Mouse (Mus musculus) heart, embryonic 14.5 days (tissue): ENCODE results near the gene Polr3a. TPM values are rescaled to one million over a fixed set of nuclear protein-coding genes. Genes with fewer than 3 reads are reported as not detected.

Experiments
- ATAC-seq: fragments of 200-750 bp; cut with Nextera tagmentation; 2 replicates; pipeline ENCODE4 v1.8.0; 2017; ENCODE audit warnings: low read depth, moderate TSS enrichment; ENCODE audit not compliant: insufficient number of reproducible peaks, insufficient read depth, low FRiP score
- H3K27ac ChIP-seq, 2 experiments: fragments of 200-500 bp in 1 of 2; fragments of 300-500 bp in 1 of 2; sonication (generic) in 1 of 2; replicated peaks in 1 of 2; 2 replicates each; pipeline ENCODE4 v1.5.1; 2012 to 2014; ENCODE audit warnings: low read depth in 2 of 2, low read length in 2 of 2, control low read depth in 1 of 2, mild to moderate bottlenecking in 1 of 2, mixed read lengths in 1 of 2; ENCODE audit not compliant: control insufficient read depth in 1 of 2, insufficient read depth in 1 of 2
- H3K27me3 ChIP-seq: fragments of 300-500 bp; sonication (generic); 2 replicates; pipeline ENCODE4 v1.6.1; 2014; ENCODE audit warnings: mild to moderate bottlenecking, low read length, control low read depth; ENCODE audit not compliant: control insufficient read depth, insufficient read depth
- H3K36me3 ChIP-seq: fragments of 300-500 bp; sonication (generic); 2 replicates; pipeline ENCODE4 v1.6.1; 2014; ENCODE audit warnings: mild to moderate bottlenecking, control low read depth, low read length, mixed read lengths; ENCODE audit not compliant: control insufficient read depth, insufficient read depth
- H3K4me1 ChIP-seq, 2 experiments: fragments of 200-500 bp in 1 of 2; fragments of 300-500 bp in 1 of 2; sonication (generic) in 1 of 2; 2 replicates each; pipeline ENCODE4 v1.6.1; 2012 to 2014; ENCODE audit warnings: low read length in 2 of 2, control low read depth in 1 of 2, mixed read lengths in 1 of 2; ENCODE audit not compliant: control insufficient read depth in 2 of 2, insufficient read depth in 2 of 2
- H3K4me2 ChIP-seq: fragments of 300-500 bp; sonication (generic); 2 replicates; pipeline ENCODE4 v1.6.1; 2014; ENCODE audit warnings: mild to moderate bottlenecking, low read length
- H3K4me3 ChIP-seq, 2 experiments: fragments of 200-500 bp in 1 of 2; fragments of 300-500 bp in 1 of 2; sonication (generic) in 1 of 2; 2 replicates each; pipeline ENCODE4 v1.5.1; 2012 to 2014; ENCODE audit warnings: low read length in 2 of 2, mild to moderate bottlenecking in 2 of 2, control low read depth in 1 of 2, low read depth in 1 of 2, moderate library complexity in 1 of 2; ENCODE audit not compliant: control insufficient read depth in 1 of 2, insufficient read depth in 1 of 2
- H3K9ac ChIP-seq: fragments of 300-500 bp; sonication (generic); 2 replicates; pipeline ENCODE4 v1.6.1; 2014; ENCODE audit warnings: mild to moderate bottlenecking, low read length
- H3K9me3 ChIP-seq: fragments of 300-500 bp; sonication (generic); 2 replicates; pipeline ENCODE4 v1.6.1; 2016; ENCODE audit warnings: low read length, control low read depth; ENCODE audit not compliant: control insufficient read depth
- WGBS: fragments of 180-500 bp; shearing (Covaris S2); extraction: QIAGEN DNeasy Blood & Tissue Kit; methylation state at CpG from one replicate; pipeline ENCODE4 v1.1.7; 2014; 5-methylcytosine and 5-hydroxymethylcytosine counted together
- polyA plus RNA-seq: library from polyadenylated mRNA; unstranded; fragments of >200 nt; fragmentation: Nextera tagmentation; extraction: Ambion mirVana; gene quantifications from 2 replicates; pipeline ENCODE4 v1.2.1, GENCODE M21; 2014

Gene Polr3a
- polyA plus RNA-seq = 11.8 and 13.3 TPM in 2 replicates

GRCm38 (mm10) chr14:24486773-24487227 is at the start of gene Polr3a, which contains the start of gene Rps24:
Polr3a (minus strand) TSS chr14:24487058.
Rps24 (plus strand) TSS chr14:24487125.
- peak within 1 kb of the TSS; percentile 82 for H3K9ac ChIP-seq
- peak within 1 kb of the TSS in 1 of 2 experiments; percentile 10; a peak in 1 of 4 replicates for H3K27ac ChIP-seq
- WGBS = under 1% methylated on average over 30 of the region's 30 CpGs
- peaks cover 8 to 15% of the 10 kb centered on the region in 2 experiments for H3K4me1 ChIP-seq
- H3K4me3 ChIP-seq = peak within 1 kb of the TSS; percentile 70 to 97
- 0 out of 2 replicates have a peak, but pooled peaks have one; percentile 44 for ATAC-seq
- no peaks in the 10 kb centered on the region for H3K9me3 ChIP-seq
- H3K4me2 ChIP-seq = peak within 1 kb of the TSS; percentile 78
- H3K36me3 ChIP-seq = peaks cover 30% of the 10 kb centered on the region
- no peaks in the 10 kb centered on the region for H3K27me3 ChIP-seq

DNA sequence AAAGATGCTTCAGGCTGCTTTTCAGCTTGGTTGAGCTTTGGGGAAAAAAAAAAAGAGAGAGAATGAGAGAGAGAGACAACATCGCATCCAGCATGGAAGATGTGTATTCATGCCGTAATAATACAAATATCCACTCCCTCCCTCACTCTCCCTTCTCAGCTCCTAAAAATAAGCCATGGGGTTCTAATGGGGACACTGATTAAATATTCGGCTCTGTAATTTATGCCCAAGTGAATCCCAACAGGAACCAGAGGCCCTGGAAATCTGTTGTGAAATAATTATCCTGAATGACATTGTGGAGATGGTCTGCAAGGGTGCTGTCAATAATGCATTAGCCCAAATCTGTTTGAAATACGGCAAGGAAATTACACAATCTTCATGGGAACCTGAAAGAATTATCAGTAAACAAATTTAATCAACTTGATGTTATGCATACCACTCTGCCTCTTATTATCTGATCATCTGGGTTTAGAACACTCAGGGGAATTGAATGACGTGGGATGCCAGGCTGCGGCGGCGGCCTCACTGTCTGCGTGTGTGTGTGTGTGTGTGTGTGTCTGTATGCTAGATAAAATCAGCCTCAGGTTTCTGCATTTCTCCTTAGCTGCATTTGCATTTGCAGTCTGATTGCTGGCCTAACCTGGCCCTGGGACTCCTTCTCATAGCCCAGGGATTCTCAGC is 48.1 kb upstream of the Polr3a start:
- Histone ChIP-seq H3K4me3 (no peak overlapping the region), H3K27me3 (no peaks in the 10 kb centered on the region), H3K9me3 (peaks cover 6% of the 10 kb centered on the region; the same call in 1 of the 2 replicates), H3K4me1 (peaks cover 3 to 7% of the 10 kb centered on the region in 2 experiments; a peak in 3 of 4 replicates), H3K9ac (no peak overlapping the region), H3K4me2 (no peak overlapping the region), H3K27ac (no peak overlapping the region), H3K36me3 (no peaks in the 10 kb centered on the region)
- no peak for ATAC-seq
- WGBS = 78% methylated on average over 9 of the region's 9 CpGs

- Histone ChIP-seq H3K9me3 (no peaks in the 10 kb centered on the region), H3K4me2 (0 out of 2 replicates have a peak overlapping the region, but pooled peaks have one; percentile 14), H3K27me3 (no peaks in the 10 kb centered on the region), H3K9ac (no peak overlapping the region), H3K36me3 (no peaks in the 10 kb centered on the region), H3K4me1 (peaks cover 4 to 7% of the 10 kb centered on the region in 2 experiments; a peak in 3 of 4 replicates), H3K4me3 (no peak overlapping the region), H3K27ac (no peak overlapping the region)
- no peak for ATAC-seq
- 6% methylated on average over 6 of the region's 6 CpGs for WGBS
Measured at GRCm38 (mm10) chr14:24530228-24530627, 43.4 kb upstream of the Polr3a start.

- Histone ChIP-seq H3K36me3 (no peaks in the 10 kb centered on the region), H3K4me2 (no peak overlapping the region), H3K4me1 (peaks cover 4 to 7% of the 10 kb centered on the region in 2 experiments; a peak in 3 of 4 replicates), H3K4me3 (no peak overlapping the region), H3K27ac (no peak overlapping the region), H3K27me3 (no peaks in the 10 kb centered on the region), H3K9ac (no peak overlapping the region), H3K9me3 (no peaks in the 10 kb centered on the region)
- WGBS = 81% methylated on average over 10 of the region's 10 CpGs
- no peak for ATAC-seq
Measured at GRCm38 (mm10) chr14:24526440-24526839, 39.6 kb upstream of the Polr3a start.

- no peak for ATAC-seq
- Histone ChIP-seq H3K4me3 (no peak overlapping the region), H3K27ac (no peak overlapping the region), H3K36me3 (no peaks in the 10 kb centered on the region), H3K27me3 (no peaks in the 10 kb centered on the region), H3K4me1 (peaks cover 4 to 8% of the 10 kb centered on the region in 2 experiments; a peak in 3 of 4 replicates), H3K4me2 (no peak overlapping the region), H3K9ac (no peak overlapping the region), H3K9me3 (no peaks in the 10 kb centered on the region)
- WGBS = 83% methylated on average over 10 of the region's 10 CpGs
Measured at GRCm38 (mm10) chr14:24525677-24526415, 39.0 kb upstream of the Polr3a start.

DNA sequence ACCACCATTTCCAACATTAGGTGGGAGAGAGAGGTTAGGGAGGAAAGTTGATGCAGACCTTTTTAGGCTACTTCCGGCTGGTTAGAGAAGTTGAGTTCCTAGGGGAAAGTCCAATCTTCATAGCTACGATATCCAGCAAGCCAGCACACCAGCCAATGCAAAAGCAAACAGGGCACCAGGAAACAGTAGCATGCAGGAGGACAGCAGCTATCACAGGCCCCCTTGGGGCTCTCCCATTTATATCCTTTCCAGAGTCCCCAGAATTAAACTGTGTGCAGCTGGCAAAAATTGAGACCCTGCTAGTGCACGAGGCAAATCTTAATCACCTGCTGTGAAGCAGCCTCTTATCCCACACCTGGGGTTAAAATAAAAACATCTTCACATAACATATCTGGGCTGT is 38.3 kb upstream of the Polr3a start:
- Histone ChIP-seq H3K4me2 (no peak overlapping the region), H3K4me1 (peaks cover 4% of the 10 kb centered on the region in 2 experiments; a peak in 2 of 4 replicates), H3K9me3 (no peaks in the 10 kb centered on the region), H3K4me3 (no peak overlapping the region), H3K27me3 (no peaks in the 10 kb centered on the region), H3K9ac (no peak overlapping the region), H3K36me3 (no peaks in the 10 kb centered on the region), H3K27ac (no peak overlapping the region)
- WGBS = 64% methylated on average over 3 of the region's 3 CpGs
- no peak for ATAC-seq

GRCm38 (mm10) chr14:24521597-24521996 is 34.7 kb upstream of the Polr3a start:
- 35% methylated on average over 8 of the region's 8 CpGs for WGBS
- Histone ChIP-seq H3K27me3 (no peaks in the 10 kb centered on the region), H3K27ac (no peak overlapping the region), H3K9me3 (no peaks in the 10 kb centered on the region), H3K4me2 (no peak overlapping the region), H3K9ac (no peak overlapping the region), H3K4me3 (no peak overlapping the region), H3K36me3 (no peaks in the 10 kb centered on the region), H3K4me1 (peaks cover 0 to 4% of the 10 kb centered on the region in 2 experiments; a peak in 1 of 4 replicates)
- ATAC-seq = no peak
